Mouse (Mus musculus) hindbrain, embryonic 14.5 days (tissue): ENCODE data around the gene Vmn1r132. TPM values are rescaled to one million over a fixed set of nuclear protein-coding genes. Genes with fewer than 3 reads are reported as not detected.
"Not testable (repeated sequence)": the region's sequence is repeated elsewhere in the genome, so short reads cannot be mapped to it uniquely, and the experiment has no call there.

ENCODE experiments used
- ATAC-seq: fragments of 200-750 bp; cut with Nextera tagmentation; 2 replicates; pipeline ENCODE4 v1.8.0; 2017; ENCODE audit warnings: moderate number of reproducible peaks, mild to moderate bottlenecking, moderate TSS enrichment, moderate library complexity; ENCODE audit not compliant: low FRiP score
- DNase-seq: peaks from one replicate; pipeline ENCODE4 v3.0.0-alpha.2; 2015; ENCODE audit warnings: low spot score
- H3K27ac ChIP-seq: fragments of 300-500 bp; sonication (generic); 2 replicates; pipeline ENCODE4 v1.5.1; 2014; ENCODE audit warnings: mild to moderate bottlenecking, moderate library complexity
- H3K27me3 ChIP-seq: fragments of 300-500 bp; sonication (generic); 2 replicates; pipeline ENCODE4 v1.6.1; 2014; ENCODE audit warnings: mild to moderate bottlenecking, low read length, mixed read lengths; ENCODE audit not compliant: control insufficient read depth, insufficient read depth
- H3K36me3 ChIP-seq: fragments of 300-500 bp; sonication (generic); replicated peaks from 2 replicates; pipeline ENCODE4 v1.6.1; 2014; ENCODE audit not compliant: control insufficient read depth, insufficient read depth
- H3K4me1 ChIP-seq: fragments of 300-500 bp; sonication (generic); replicated peaks from 2 replicates; pipeline ENCODE4 v1.6.1; 2014; ENCODE audit warnings: antibody characterized with exemption, low read length, mixed read lengths; ENCODE audit not compliant: control insufficient read depth, insufficient read depth
- H3K4me2 ChIP-seq: fragments of 300-500 bp; sonication (generic); replicated peaks from 2 replicates; pipeline ENCODE4 v1.6.1; 2014; ENCODE audit warnings: mild to moderate bottlenecking, moderate library complexity
- H3K4me3 ChIP-seq: fragments of 300-500 bp; sonication (generic); replicated peaks from 2 replicates; pipeline ENCODE4 v1.5.1; 2014; ENCODE audit warnings: mild to moderate bottlenecking, low read length
- H3K9ac ChIP-seq: fragments of 300-500 bp; sonication (generic); 2 replicates; pipeline ENCODE4 v1.6.1; 2014
- H3K9me3 ChIP-seq: fragments of 300-500 bp; sonication (generic); 2 replicates; pipeline ENCODE4 v1.6.1; 2016; ENCODE audit warnings: low read length; ENCODE audit not compliant: control insufficient read depth
- WGBS: fragments of 180-500 bp; shearing (Covaris S2); extraction: QIAGEN DNeasy Blood & Tissue Kit; methylation state at CpG from one replicate; pipeline ENCODE4 v1.1.7; 2014; 5-methylcytosine and 5-hydroxymethylcytosine counted together
- polyA plus RNA-seq: library from polyadenylated mRNA; unstranded; fragments of >200 nt; fragmentation: Nextera tagmentation; extraction: Ambion mirVana; gene quantifications from 2 replicates; pipeline ENCODE4 v1.2.1, GENCODE M21; 2014

Vmn1r132 gene
- polyA plus RNA-seq, result not detected in 2 replicates

DNA sequence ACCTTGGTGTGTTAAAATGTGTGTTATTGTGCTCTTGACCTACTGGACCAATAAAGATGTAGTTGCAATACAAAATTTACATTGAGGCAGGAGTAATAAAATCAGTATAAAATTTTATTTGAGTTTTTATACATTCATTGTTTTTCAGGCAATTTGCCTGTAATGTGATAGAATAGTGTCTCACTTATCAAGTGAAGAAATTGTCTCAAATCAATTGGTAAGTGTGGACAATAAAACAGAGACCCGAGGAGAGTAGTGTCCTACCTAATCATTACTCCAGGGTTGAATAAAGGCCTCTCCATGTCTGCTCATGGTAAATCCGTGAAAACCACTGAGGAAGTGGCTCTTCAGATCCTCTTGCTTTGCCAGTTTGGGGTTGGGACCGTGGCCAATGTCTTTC, at the start of gene Vmn1r132:
Gene Vmn1r132 (plus strand): TSS at position 301 of the 400 bp plus-strand sequence.
- not testable (repeated sequence) for H3K4me1 ChIP-seq, H3K9me3 ChIP-seq, ATAC-seq, DNase-seq, H3K27ac ChIP-seq, H3K4me3 ChIP-seq, H3K36me3 ChIP-seq, H3K9ac ChIP-seq, H3K4me2 ChIP-seq, H3K27me3 ChIP-seq
- WGBS, result no CpG with 5 or more reads among the region's 3 CpGs

Other genes with a start within 250 kb of the Vmn1r132 start
- gene Gm6882, start 181.3 kb upstream of the Vmn1r132 start, polyA plus RNA-seq, result not detected in 2 replicates
- gene Vmn1r130, start 102.3 kb upstream of the Vmn1r132 start, polyA plus RNA-seq, result not detected in 2 replicates
- not detected in 2 replicates for gene Vmn1r131, start 68.0 kb upstream of the Vmn1r132 start, polyA plus RNA-seq
- not detected in 2 replicates for gene Gm4175, start 147.4 kb downstream of the Vmn1r132 start, polyA plus RNA-seq
- not detected in 2 replicates for gene Gm4177, start 182.6 kb downstream of the Vmn1r132 start, polyA plus RNA-seq
- gene Vmn1r135, start 218.3 kb downstream of the Vmn1r132 start, polyA plus RNA-seq, result not detected in 2 replicates
- gene Gm5725, start 230.2 kb downstream of the Vmn1r132 start, polyA plus RNA-seq, result not detected in 2 replicates